Mouse (Mus musculus): ENCODE measurements around the gene Fcho1.
"Not testable (repeated sequence)": the region's sequence is repeated elsewhere in the genome, so short reads cannot be mapped to it uniquely, and the experiment has no call there.

The Fcho1 gene

DNA sequence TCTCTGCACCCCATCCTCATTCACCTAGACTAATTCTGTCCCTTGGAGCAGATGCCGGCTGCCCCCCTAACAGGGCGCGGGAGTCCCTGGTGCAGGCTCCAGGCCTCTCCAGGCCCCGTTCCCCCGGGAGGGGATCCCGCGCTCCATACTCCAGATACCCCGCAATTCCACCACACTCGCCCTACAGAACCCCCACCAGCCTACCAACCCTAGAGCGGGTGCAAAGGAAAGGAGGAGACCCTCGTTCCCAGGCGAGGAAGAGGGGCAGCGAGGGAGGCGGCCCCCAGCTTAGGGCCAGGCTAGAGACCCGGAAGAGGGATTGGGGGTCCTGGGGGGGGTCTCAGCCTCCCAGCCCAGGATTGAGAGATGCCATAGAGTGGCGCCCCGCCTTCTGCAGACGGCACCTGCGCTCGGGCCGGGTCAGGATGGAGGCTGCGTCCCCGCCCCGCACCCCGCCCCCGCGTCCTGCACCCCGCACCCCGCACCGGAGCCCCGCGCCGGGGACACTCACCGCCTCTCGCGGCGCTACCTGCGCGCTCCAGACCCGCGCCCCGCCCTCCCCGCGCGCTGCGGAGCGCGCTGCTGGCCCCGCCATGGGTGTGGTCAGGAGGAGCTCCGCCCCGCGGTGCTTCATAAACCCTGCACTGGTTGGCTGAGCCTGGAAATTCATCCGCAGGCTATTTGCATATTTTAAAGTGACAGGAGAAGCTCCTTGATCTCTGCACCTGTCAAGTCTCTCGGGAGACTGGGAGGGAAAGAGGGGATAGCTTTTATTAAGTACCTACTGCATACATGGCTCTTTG lies at the start of gene Fcho1:
Gene Fcho1, minus strand, starts transcription at position 595 of the 803 bp plus-strand sequence.
- DNase-seq (ENCODE audit: low read depth, low spot score): peak; percentile 91

DNA sequence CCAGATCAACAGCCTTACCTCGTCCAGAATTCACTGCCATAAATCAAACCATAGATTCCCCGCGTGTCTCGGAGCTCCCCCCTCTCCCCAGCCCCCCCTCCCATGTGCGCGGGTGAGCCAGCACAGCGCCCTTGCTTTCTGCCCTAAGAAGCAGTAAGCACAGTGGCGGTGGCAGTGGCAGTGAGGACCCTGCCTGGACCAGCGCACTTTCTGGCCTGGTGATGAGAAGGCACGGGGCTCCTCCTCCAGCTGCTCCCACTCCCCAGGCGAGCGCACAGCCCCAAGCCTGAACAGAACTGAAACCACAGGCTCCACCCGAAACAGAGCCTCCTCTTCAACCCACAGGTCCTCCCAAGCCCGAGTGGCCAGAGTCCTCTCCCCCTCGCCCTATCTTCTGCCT lies 45.8 kb upstream of the Fcho1 start:
- DNase-seq (ENCODE audit: low read depth, low spot score): no peak

DNA sequence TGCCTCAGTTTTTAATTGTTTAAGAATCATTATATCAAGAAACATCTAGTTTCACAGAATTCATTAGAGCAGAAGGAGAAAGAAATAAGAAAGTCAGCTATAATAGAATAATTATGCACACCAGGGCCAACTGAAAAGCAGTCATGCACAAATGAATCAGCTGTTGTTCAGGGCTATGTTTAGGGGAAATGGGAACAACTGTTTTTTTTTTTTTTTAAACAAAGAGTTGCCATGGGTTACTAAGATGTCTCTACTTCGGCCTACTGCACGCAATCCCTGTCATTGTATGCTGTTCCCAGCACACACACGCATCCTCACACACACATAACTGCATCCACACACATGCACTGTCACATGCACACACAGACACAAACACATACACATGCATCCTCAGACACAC lies 33.3 kb upstream of the Fcho1 start:
- no peak for DNase-seq (ENCODE audit: low read depth, low spot score)

DNA sequence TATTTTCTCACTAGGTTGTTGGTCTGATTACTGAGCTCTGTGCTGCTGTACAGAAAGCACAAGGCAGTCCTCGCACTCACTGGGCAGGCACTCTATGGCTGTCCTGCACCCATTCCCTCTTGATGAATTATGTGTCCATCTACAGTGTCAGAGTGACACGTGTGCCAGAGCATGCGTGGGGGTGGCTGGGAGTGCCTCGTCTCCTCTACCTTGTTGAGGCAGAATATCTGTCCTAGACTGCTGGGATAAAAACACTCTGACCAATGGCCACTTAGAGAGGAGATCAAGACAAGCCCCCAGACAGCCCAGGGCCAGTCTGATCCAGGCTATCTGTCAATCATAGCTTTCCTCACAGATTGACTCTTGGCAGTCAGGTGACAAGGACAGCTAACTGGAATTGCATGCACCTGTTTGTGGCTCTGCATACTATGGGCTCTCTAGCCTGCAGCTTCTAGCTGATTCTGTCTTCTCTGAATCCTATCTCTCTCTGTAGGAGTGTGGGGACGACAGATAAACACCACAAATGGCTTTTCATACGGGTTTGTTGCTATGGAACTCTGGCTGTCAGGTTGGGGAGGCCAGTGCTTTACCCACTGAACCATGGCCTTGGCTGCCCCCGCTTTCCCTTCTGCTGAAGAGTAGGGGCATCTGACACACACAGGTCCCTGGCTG lies 27.5 kb upstream of the Fcho1 start:
- not testable (repeated sequence) for DNase-seq (ENCODE audit: low read depth, low spot score)

DNA sequence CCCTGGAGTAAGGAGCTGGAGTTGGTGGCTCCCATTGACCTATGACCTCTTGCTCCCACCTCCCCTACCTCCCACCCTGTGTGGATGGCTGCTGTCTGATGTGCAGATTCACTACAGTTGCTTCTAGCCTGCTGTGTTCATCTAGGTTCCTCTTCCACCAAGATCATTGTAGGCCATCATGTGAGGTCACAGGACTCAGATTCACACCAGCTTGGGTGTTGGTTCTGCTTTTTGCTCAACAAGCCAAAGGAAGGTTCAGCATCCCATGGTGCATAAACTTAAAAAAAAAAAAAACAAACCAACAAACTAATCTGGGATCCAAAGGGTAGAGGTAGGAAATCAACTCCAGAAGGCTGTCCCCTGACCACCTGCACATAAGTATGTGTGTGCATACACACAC lies 26.7 kb upstream of the Fcho1 start:
- DNase-seq (ENCODE audit: low read depth, low spot score): not testable (repeated sequence)

DNA sequence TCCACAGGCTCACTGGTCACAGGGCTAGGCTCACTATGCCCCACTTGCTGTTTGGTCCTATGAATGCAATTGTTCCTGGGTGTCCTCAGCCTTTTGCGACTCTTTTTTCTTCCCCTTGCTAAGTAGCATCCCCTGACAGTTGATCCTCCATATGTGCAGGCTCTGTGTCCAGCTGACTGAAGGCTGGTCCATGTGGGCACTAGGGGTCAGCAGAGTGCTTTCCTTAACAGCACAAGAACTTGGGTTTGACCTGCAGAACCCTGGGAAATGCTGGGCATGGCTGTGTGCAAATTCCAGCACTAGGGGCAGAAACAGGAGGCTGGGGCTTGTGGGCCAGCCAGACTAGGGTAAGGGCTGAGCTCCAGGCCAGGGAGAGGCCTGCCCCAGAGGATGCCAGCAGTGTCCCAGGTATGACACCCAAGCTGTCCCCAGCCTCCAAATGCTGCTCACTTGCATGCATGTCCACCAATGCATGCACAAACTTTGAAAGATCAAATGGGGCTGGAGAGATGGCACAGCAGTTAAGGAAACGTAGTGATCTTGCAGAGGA lies 25.9 kb upstream of the Fcho1 start:
- not testable (repeated sequence) for DNase-seq (ENCODE audit: low read depth, low spot score)

DNA sequence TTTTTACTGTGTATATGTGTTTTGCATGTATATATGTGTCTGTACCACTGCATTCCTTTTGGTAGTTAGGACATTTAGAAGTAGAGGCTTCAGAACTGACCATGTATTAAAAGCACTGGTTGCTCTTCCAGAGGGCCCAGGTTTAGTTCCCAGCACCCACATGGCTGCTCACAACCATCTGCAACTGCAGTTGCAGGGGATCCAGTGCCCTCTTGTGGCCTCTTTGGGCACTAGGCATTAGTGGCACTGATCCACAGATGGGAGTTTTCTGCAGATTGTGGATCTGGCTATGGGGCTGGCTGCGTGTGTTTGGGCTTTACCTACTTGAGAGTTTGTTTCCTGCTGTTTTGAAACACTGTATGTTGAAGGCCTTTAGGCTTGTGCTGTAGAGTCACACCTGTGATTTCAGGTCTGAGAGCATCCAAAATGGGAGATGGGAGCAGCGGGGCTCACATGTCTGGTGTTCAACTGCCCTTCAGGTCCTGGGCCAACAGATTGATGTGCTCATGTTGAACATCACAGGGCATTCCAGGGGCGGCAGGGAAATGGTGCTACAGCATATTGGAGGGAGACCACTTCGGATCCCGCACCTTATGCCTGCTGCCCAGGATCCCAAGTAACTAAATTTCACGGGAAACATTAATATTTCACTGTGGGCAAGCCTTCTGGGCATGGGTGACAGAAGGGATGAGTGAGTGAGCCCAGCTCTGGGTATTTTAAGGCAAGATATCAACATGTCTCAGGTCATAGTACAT lies 24.0 kb upstream of the Fcho1 start:
- peak; percentile 60 for DNase-seq (ENCODE audit: low read depth, low spot score)

DNA sequence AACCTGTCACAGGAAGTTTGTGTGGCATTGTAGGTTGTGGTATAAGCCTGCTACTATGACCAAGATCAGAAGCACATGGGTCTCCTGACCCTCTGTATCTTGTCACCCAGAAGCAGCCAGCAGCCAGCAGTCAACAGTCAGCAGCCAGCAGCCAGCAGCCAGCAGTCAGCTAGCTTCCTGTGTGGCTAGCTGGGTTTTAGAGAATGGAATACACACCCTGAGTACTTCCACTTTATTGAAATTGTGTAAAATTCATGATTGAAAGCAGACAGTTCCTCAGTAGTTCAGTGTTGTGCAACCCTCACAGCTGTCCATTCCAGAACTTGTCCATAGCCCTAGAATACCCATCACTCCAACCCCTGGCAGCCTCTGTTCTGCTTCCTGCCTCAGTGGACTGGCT lies 21.6 kb upstream of the Fcho1 start:
- DNase-seq (ENCODE audit: low read depth, low spot score): not testable (repeated sequence)

DNA sequence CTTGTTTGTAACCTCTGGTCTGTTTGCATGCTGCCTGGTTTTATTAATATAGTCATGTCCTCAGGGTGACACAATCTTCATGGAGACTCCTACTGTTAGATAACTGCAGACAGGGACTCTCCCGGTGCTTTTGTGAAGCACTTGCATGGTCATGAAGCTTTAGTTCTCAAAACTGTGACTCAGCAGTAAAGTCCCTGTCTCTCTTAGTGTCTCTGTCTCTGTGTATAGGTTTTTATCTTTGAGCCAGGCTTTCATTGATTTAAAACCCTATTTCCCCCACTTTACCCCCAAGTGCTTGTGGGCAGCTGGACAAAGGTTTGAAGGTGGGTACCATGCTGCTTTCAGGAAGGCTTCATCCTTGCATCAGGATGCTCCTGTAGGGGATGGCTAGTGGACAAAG lies 19.8 kb upstream of the Fcho1 start:
- peak; percentile 54 for DNase-seq (ENCODE audit: low read depth, low spot score)

DNA sequence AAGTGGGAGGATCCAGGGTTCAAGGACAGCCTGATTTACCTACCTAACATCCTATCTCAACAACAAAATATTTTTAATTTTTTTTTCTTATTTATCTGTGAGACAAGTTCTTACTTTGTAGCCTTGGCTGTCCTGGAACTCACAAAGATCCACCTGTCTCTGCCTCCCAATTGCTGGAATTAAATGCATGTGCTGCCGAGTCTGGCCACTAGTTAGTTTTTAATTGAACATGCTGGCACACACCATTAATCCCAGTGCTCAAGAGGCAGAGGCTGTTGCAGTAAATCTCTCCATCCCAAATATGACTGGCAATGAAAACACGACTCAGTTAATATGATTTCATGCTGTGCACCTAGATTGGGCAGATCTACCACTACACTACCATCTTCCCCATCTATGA lies 17.3 kb upstream of the Fcho1 start:
- DNase-seq (ENCODE audit: low read depth, low spot score): peak; percentile 64

DNA sequence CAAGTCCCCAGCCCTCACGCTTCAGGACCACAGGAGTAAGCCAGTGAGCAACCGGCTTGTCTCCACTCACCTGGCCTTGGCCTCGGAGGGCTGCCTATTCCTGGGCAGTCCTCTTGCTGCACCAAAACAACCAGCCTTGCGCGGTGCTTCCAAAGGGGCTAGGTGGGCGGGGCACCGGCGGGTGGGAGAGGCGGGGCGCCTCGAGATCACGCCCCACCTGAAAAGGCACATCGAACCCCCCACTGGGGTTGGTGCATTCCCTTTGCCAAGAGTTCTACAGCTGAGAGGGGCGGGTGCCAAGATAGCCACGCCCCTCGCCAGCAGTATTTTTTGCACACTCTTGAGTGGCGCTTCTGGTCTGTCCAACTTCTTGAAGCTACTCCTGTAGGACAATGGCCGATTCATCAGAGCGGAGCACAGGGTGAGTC lies 16.2 kb upstream of the Fcho1 start:
- DNase-seq (ENCODE audit: low read depth, low spot score): peak; percentile 91

DNA sequence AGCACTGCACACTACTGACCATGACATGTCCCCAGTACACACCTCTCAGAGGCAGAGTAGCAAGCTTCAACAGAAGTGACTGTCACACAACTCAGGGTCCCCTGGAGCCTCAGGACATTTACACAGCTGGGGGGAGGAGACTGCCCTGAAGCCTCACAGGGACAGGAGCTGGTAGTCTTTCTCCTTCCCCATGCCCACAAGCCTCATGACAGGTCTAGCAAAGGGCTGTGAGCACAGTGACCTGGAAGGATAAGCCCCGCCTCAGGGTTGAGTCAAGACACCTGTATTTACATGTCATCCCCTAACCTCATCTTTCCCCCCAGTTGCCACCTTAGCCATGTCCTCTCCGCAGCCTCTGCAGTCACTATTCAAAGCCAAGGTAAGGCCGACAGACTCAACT lies 15.7 kb upstream of the Fcho1 start:
- DNase-seq (ENCODE audit: low read depth, low spot score): no peak

DNA sequence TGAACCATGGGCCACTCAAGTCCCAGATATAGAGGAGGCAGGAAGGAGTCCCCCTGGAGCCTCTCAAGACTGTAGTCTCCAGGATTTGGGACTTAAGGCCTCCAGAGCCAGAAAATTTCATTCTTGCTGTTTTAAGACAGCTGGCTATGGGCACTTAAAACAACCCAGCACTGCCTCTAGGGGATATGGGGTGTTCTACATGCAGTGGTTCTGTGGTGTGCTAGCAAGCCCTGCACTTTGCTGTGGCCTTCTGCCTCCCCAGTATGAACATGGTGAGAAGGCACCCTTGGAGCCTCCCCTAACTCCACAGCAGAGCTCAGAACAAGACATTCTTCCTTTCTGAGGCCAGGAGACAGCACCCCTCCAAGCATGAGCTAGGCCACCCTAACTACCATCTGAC lies 12.8 kb upstream of the Fcho1 start:
- DNase-seq (ENCODE audit: low read depth, low spot score): not testable (repeated sequence)

DNA sequence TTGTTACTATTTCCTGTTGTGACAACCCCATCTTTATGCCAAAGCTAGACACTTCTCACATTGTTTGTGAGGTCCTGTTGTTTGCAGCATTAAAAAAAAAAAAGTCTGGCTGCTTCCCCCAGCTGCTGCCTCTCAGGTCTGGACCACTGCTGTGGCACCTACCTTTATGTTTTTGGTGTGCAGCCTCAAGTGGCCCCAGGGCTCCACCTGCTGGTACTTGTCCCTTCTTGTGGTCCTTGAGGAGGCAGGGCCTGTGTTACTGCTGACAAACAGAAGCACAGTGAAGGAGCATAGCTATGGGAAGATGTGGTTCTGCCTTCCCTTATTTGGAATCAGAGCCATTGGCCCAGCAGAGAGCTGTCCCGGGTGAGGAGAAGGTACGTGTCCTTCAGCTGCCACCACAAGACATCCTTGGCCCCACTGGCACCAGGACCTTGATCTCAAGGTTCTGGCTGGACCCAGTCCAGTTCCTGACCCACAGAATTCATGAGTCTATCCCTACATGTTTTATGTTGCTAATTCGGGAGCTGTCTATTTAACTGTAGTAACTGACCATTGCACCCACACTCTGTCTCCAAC lies 6.2 kb upstream of the Fcho1 start:
- peak; percentile 55 for DNase-seq (ENCODE audit: low read depth, low spot score)

DNA sequence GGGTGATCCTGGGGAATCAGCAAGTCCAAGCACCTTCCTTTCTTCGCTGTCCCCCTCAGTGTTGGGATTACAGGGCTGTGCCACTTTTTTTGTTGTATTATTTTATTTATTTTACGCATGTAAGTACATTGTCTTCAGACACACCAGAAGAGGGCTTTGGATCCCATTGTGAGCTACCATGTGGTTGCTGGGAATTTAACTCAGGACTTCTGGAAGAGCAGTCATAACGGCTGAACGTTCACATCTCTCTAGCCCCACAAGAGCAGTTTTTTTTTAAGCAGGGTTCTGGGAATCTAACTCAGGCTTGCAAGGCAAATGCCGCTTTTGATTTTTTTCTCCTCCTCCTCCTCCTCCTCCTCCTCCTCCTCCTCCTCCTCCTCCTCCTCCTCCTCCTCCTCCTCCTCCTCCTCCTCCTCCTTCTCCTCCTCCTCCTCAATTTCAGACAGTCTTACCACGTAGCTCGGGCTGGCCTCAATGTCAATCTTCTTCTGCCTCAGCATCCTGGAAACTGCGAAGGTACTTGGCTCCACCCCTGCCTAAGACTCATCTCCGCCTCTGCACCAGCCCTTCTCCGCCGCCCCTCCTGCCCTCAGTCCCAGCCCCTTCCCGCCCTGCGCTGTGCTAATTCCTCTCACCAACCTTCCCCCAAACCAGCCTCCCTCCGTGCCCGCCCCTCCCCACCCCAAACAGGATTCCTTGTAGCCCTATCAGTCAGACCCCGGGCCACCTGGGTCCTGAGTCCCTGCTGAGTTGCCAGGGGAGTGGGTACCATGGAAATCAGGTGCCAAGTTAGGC lies 3.5 kb upstream of the Fcho1 start:
- DNase-seq (ENCODE audit: low read depth, low spot score): peak; percentile 79

DNA sequence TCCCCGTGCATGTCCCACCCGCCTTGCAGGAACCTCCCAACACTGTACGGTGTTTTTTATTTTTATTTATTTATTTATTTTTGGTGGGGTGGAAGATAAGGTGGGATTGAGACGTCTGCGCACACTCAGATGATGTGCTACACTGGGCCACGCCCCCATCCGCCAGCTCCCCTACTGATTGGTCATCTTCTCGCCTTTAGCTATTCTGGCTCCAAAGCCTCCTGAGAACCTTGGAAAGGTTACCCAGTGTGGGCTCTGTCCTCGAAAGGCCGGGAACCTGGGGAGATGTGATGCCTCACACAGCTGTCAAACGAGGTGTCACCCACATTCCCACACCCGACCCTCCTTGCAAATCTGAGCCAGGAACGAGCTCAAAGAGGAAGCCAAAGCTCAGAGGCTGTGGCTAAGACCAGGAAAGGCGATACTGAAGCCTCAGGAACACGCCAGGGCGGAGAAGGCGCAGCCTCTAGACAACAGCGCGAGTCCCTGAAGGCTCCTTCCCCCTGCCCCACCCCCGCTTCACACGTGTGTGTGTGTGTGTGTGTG lies 2.8 kb upstream of the Fcho1 start:
- DNase-seq (ENCODE audit: low read depth, low spot score): peak; percentile 75

DNA sequence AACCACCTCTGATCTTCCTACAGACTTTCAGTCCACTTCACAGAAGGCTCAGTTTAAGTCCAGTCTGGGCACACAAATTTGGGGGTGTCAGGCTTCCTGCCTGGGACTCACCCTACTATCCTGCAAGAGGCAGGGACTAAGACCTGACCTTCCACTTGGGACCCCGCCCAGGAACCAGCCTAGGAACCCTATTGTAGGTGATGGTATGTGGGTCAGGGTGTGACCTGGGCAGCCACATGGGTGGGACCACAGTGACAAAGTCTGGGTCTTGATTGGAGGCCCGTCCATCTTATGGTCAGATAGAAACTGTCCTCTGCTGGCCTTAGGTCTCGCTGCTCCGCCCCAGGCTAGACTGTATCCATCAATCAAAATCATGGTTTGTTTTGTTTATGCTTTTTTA lies 1.1 kb downstream of the Fcho1 start:
- no peak for DNase-seq (ENCODE audit: low read depth, low spot score)

DNA sequence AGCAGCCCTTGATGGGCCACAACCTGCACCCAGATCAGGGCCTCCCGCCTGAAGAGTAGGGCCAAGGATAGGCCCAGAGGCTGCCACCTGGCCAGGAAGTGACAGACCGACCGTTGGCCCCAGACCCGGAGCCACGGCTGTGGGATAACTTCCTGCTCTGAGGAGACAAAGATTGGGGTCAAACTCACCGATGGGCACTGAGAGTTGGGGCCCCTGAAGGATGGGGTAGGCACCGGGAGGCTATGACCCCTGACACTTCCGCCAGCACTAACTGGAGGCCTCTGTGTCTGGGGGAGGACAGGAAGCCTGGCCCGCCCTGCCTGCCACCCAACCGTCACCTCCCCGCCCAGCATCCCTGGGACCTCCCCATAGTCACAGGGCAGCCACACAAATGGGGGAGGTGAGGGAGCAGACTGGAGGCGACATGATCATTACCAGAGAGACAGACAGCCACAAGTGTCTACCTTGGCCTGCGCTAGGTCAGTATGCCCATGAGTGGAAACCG lies 2.4 kb downstream of the Fcho1 start:
- no peak for DNase-seq (ENCODE audit: low read depth, low spot score)

DNA sequence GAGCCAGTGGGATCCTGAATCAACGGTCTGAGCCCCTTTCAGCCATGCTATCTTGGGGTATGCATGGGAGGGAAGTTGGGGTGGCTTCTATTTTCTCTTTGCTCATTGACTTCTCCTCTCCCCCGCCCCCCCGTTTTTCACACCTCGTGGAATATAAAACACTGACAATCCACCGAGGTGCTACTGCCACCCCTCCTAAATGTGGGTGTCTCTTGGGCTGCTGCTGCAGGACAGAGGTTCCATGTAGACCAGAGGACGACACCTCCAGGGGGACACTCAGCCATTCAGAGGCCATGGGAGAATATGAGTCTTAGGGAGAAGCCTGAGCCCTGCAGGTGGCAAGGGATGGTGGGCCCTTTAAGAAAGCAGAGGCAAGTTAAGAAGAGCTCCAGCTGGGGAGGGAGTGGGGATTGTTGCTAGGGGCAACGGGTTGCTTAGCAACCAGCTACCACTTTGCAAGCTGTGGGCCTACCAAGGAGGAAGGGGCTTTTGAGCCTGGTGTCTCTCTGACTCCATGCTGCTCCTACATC lies 5.5 kb downstream of the Fcho1 start:
- peak; percentile 88 for DNase-seq (ENCODE audit: low read depth, low spot score)

DNA sequence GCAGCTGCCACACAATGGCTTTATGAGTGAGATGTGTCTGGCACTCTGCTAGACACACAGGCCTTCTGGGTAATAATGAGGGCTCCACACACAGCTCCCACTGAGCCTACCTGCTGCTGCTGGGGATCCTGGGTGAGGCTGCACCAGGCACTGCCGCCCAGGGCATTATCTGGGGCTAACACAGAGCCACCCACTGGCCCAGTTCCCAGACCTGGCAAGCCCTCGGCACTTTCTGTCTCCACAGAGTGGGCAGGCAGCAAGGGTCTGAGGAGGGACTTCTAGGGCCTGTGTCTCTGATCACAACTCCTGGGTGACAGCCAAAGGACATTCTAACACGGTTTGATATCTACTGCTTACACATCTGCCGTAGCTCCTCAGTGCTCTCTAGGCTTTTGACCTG lies 6.3 kb downstream of the Fcho1 start:
- no peak for DNase-seq (ENCODE audit: low read depth, low spot score)

All from R1 (cell line).